23 mouse cellular contexts compared by ENCODE assay signal in genomic region chr6:47793284-47793683, GRCm38 (mm10). TPM values are rescaled to one million over a fixed set of nuclear protein-coding genes. Genes with fewer than 3 reads are reported as not detected.
DNase-seq lines count a peak whose midpoint lies in the region; ATAC-seq and TF ChIP-seq lines count a peak whose summit lies in the region.
"Had no signal": no experiment of that assay in that cellular context is flagged by ENCODE, and none has a peak within 500 bp of the region (broad histone marks: within the 10 kb centered on the region; RNA-seq: fewer than 3 reads in every experiment).

No protein-coding gene starts in this region.

- no peaks in the 10 kb centered on the region for H3K27me3 ChIP-seq in kidney, adult 2 months (replicated peaks; ENCODE audit: control insufficient read depth, insufficient read depth, low read length)
- H3K27me3 ChIP-seq in kidney, embryonic 15.5 days, result no peaks in the 10 kb centered on the region
- no peaks in the 10 kb centered on the region for H3K27me3 ChIP-seq in liver, adult 2 months (ENCODE audit: control insufficient read depth, insufficient read depth, low read length)
- H3K27me3 ChIP-seq in liver, postnatal 0 days (ENCODE audit: insufficient read depth, low read length), result no peaks in the 10 kb centered on the region
- H3K27me3 ChIP-seq in stomach, embryonic 15.5 days (replicated peaks), result no peaks in the 10 kb centered on the region
- H3K27me3 ChIP-seq: CH12.LX; hindbrain, embryonic 12.5 days; hindbrain, embryonic 15.5 days; Patski had no signal

- H3K79me2 ChIP-seq in liver, adult 2 months (ENCODE audit: control insufficient read depth, insufficient read depth, low read length), result no peaks in the 10 kb centered on the region

- peaks cover 7% of the 10 kb centered on the region; the same call in 1 of the 2 replicates for H3K36me3 ChIP-seq in kidney, adult 2 months (ENCODE audit: control insufficient read depth, insufficient read depth, low read length)
- peaks cover 38% of the 10 kb centered on the region for H3K36me3 ChIP-seq in kidney, embryonic 15.5 days
- H3K36me3 ChIP-seq in liver, adult 2 months (ENCODE audit: control insufficient read depth, insufficient read depth, low read length), result peaks cover 32% of the 10 kb centered on the region
- H3K36me3 ChIP-seq in liver, postnatal 0 days (replicated peaks; ENCODE audit: insufficient read depth, low read length), result peaks cover 25% of the 10 kb centered on the region
- H3K36me3 ChIP-seq in stomach, embryonic 15.5 days, result peaks cover 27% of the 10 kb centered on the region

- ATAC-seq in kidney, embryonic 15.5 days (replicated peaks; ENCODE audit: low FRiP score), result no peak
- ATAC-seq in liver, postnatal 0 days, result no peak
- no peak for ATAC-seq in stomach, embryonic 15.5 days (ENCODE audit: insufficient read depth, low FRiP score, low read depth)
- ATAC-seq: forebrain, embryonic 14.5 days; forebrain, postnatal 0 days; Patski had no signal

- H3K9me3 ChIP-seq in kidney, embryonic 15.5 days (replicated peaks), result no peaks in the 10 kb centered on the region
- no peaks in the 10 kb centered on the region for H3K9me3 ChIP-seq in liver, postnatal 0 days (ENCODE audit: low read length)
- no peaks in the 10 kb centered on the region for H3K9me3 ChIP-seq in stomach, embryonic 15.5 days
- H3K9me3 ChIP-seq: G1E; hindbrain, embryonic 12.5 days; hindbrain, embryonic 15.5 days had no signal

- H3K4me2 ChIP-seq in kidney, embryonic 15.5 days, result no peak overlapping the region
- no peak overlapping the region for H3K4me2 ChIP-seq in liver, postnatal 0 days (ENCODE audit: low read depth, low read length)
- no peak overlapping the region for H3K4me2 ChIP-seq in stomach, embryonic 15.5 days
- H3K4me2 ChIP-seq: heart, embryonic 11.5 days; hindbrain, embryonic 12.5 days; hindbrain, embryonic 15.5 days had no signal

- TF ChIP-seq CTCF in kidney, adult 2 months (conservative IDR thresholded peaks at IDR 0.05; ENCODE audit: insufficient read depth, insufficient read length, low read depth, low read length), result no peak
- TF ChIP-seq CTCF in liver, adult 2 months (IDR thresholded peaks at IDR 0.05; ENCODE audit: low read depth, low read length), result no peak
- no peak for TF ChIP-seq CTCF in liver, postnatal 0 days (IDR thresholded peaks at IDR 0.05; ENCODE audit: low read depth)

- no peak for TF ChIP-seq EP300 in liver, postnatal 0 days (IDR thresholded peaks at IDR 0.05; ENCODE audit: low read depth)

- H3K9ac ChIP-seq in kidney, embryonic 15.5 days, result no peak overlapping the region
- no peak overlapping the region for H3K9ac ChIP-seq in liver, adult 2 months (ENCODE audit: low read depth, low read length)
- H3K9ac ChIP-seq in liver, postnatal 0 days (replicated peaks), result no peak overlapping the region
- no peak overlapping the region for H3K9ac ChIP-seq in stomach, embryonic 15.5 days
- H3K9ac ChIP-seq: forebrain, postnatal 0 days; hindbrain, embryonic 12.5 days; hindbrain, embryonic 15.5 days had no signal

- no peak overlapping the region for H3K27ac ChIP-seq in kidney, adult 2 months (ENCODE audit: insufficient read depth, low read depth, low read length)
- H3K27ac ChIP-seq in kidney, embryonic 15.5 days, result no peak overlapping the region
- H3K27ac ChIP-seq in liver, adult 2 months (replicated peaks; ENCODE audit: insufficient read depth, low read depth, low read length), result 0 out of 2 replicates have a peak overlapping the region, but pooled peaks have one; percentile 29
- no peak overlapping the region for H3K27ac ChIP-seq in liver, postnatal 0 days (ENCODE audit: low read depth)
- H3K27ac ChIP-seq in stomach, embryonic 15.5 days, result peak overlapping the region; percentile 59
- H3K27ac ChIP-seq: hindbrain, embryonic 12.5 days; hindbrain, embryonic 15.5 days had no signal

- WGBS in kidney, adult 2 months, result 53% methylated on average over 5 of the region's 5 CpGs
- WGBS in kidney, embryonic 15.5 days, result 58% methylated on average over 5 of the region's 5 CpGs
- WGBS in liver, adult 2 months, result 26% methylated on average over 5 of the region's 5 CpGs
- 71% methylated on average over 5 of the region's 5 CpGs for WGBS in liver, postnatal 0 days (ENCODE audit: insufficient replicate concordance)
- WGBS in stomach, embryonic 15.5 days, result 34% methylated on average over 5 of the region's 5 CpGs

- TF ChIP-seq POLR2A in kidney, adult 2 months (IDR thresholded peaks at IDR 0.05; ENCODE audit: low read depth, low read length), result no peak
- TF ChIP-seq POLR2A in liver, adult 2 months (IDR thresholded peaks at IDR 0.05; ENCODE audit: extremely low read depth, insufficient read depth, low read length), result no peak

- DNase-seq in kidney, adult 2 months, result peak; percentile 25
- no peak for DNase-seq in liver, adult 2 months (ENCODE audit: extremely low read depth, low read depth, low spot score)
- no peak for DNase-seq in liver, postnatal 0 days
- peak; percentile 51 for DNase-seq in adipocyte (ENCODE audit: low spot score)
- no peak for DNase-seq in frontal cortex, postnatal 14 days (ENCODE audit: low spot score in 2 of 2)
- DNase-seq in c-Kit-positive CD71-positive TER-119-positive erythroid progenitor cells, embryonic 14.5 days (ENCODE audit: low spot score), result no peak
- DNase-seq: adrenal gland, adult 2 months; adrenal gland, postnatal 14 days; B cell, adult 2 months; cerebellum, adult 11-12 months; cerebellum, adult 8-10 months; cerebellum, postnatal 14 days; forebrain, postnatal 0 days; gastrocnemius, postnatal 25 days had no signal

- H3K4me1 ChIP-seq in kidney, adult 2 months (ENCODE audit: control insufficient read depth, insufficient read depth, low read length), result peaks cover 4% of the 10 kb centered on the region; the same call in 1 of the 2 replicates
- H3K4me1 ChIP-seq in kidney, embryonic 15.5 days, result peaks cover 6% of the 10 kb centered on the region
- H3K4me1 ChIP-seq in liver, adult 2 months (ENCODE audit: control insufficient read depth, insufficient read depth, low read length), result peaks cover 2% of the 10 kb centered on the region; the same call in 1 of the 2 replicates
- peaks cover 4% of the 10 kb centered on the region for H3K4me1 ChIP-seq in liver, postnatal 0 days (ENCODE audit: insufficient read depth)
- H3K4me1 ChIP-seq in stomach, embryonic 15.5 days, result 0 out of 2 replicates have a peak, but pooled peaks cover 7% of the 10 kb centered on the region

- no peak overlapping the region for H3K4me3 ChIP-seq in kidney, adult 2 months (ENCODE audit: insufficient read depth, low read depth, low read length)
- H3K4me3 ChIP-seq in kidney, embryonic 15.5 days (replicated peaks), result no peak overlapping the region
- H3K4me3 ChIP-seq in liver, adult 2 months (ENCODE audit: insufficient read depth, low read depth, low read length), result no peak overlapping the region
- H3K4me3 ChIP-seq in liver, postnatal 0 days (ENCODE audit: low read depth, low read length), result no peak overlapping the region
- no peak overlapping the region for H3K4me3 ChIP-seq in stomach, embryonic 15.5 days (replicated peaks)
- H3K4me3 ChIP-seq: hindbrain, embryonic 12.5 days; hindbrain, embryonic 15.5 days had no signal

RNA-seq across cellular contexts. Expression of gene Pdia4, which starts 19.9 kb away (rescaled TPM):
- 38.9 and 44.0 TPM in 2 replicates for polyA plus RNA-seq in kidney, adult 2 months (2012; rRNA removed)
- polyA plus RNA-seq in kidney, embryonic 15.5 days (2015; fragmentation: Nextera tagmentation; extraction: Ambion mirVana), result 353 TPM in 2 replicates
- 244 and 280 TPM in 2 replicates for total RNA-seq in liver, adult 2 months (2014; rRNA removed)
- 69.4 and 76.6 TPM in 2 replicates for polyA plus RNA-seq in liver, adult 2 months (2012; rRNA removed)
- 101 and 116 TPM in 2 replicates for polyA plus RNA-seq in liver, postnatal 0 days (2015; fragmentation: Nextera tagmentation; extraction: Ambion mirVana)
- polyA plus RNA-seq in stomach, embryonic 15.5 days (2015; fragmentation: Nextera tagmentation; extraction: Ambion mirVana), result 280 and 318 TPM in 2 replicates

RNA-seq across cellular contexts. Expression of gene Zfp786, which starts 37.4 kb away (rescaled TPM):
- polyA plus RNA-seq in kidney, adult 2 months (2012; rRNA removed), result 0.19 and 0.37 TPM in 2 replicates
- 3.7 and 4.1 TPM in 2 replicates for polyA plus RNA-seq in kidney, embryonic 15.5 days (2015; fragmentation: Nextera tagmentation; extraction: Ambion mirVana)
- total RNA-seq in liver, adult 2 months (2014; rRNA removed), result 0.07 and 0.28 TPM in 2 replicates
- 0.12 and 0.27 TPM in 2 replicates for polyA plus RNA-seq in liver, adult 2 months (2012; rRNA removed)
- polyA plus RNA-seq in liver, postnatal 0 days (2015; fragmentation: Nextera tagmentation; extraction: Ambion mirVana), result 0.28 and 0.51 TPM in 2 replicates
- 3.2 and 3.5 TPM in 2 replicates for polyA plus RNA-seq in stomach, embryonic 15.5 days (2015; fragmentation: Nextera tagmentation; extraction: Ambion mirVana)

RNA-seq across cellular contexts. Expression of gene Zfp398, which starts 42.2 kb away (rescaled TPM):
- 7.2 and 9.0 TPM in 2 replicates for polyA plus RNA-seq in kidney, adult 2 months (2012; rRNA removed)
- polyA plus RNA-seq in kidney, embryonic 15.5 days (2015; fragmentation: Nextera tagmentation; extraction: Ambion mirVana), result 9.5 and 10.1 TPM in 2 replicates
- total RNA-seq in liver, adult 2 months (2014; rRNA removed), result 4.0 and 4.6 TPM in 2 replicates
- polyA plus RNA-seq in liver, adult 2 months (2012; rRNA removed), result 3.3 and 4.5 TPM in 2 replicates
- 1.4 and 1.6 TPM in 2 replicates for polyA plus RNA-seq in liver, postnatal 0 days (2015; fragmentation: Nextera tagmentation; extraction: Ambion mirVana)
- polyA plus RNA-seq in stomach, embryonic 15.5 days (2015; fragmentation: Nextera tagmentation; extraction: Ambion mirVana), result 9.0 and 9.2 TPM in 2 replicates

Comparison
In these comparisons a context has a peak if more than half of its experiments do, and no peak if none do; other contexts are left out.
1. H3K27ac ChIP-seq: peak in liver, adult 2 months (single experiment) and stomach, embryonic 15.5 days (single experiment); none in kidney, adult 2 months (single experiment), kidney, embryonic 15.5 days (single experiment) and liver, postnatal 0 days (single experiment).
2. DNase-seq: peak in kidney, adult 2 months (single experiment) and adipocyte (single experiment); none in liver, adult 2 months (single experiment), liver, postnatal 0 days (single experiment), frontal cortex, postnatal 14 days (0 of 2) and c-Kit-positive CD71-positive TER-119-positive erythroid progenitor cells, embryonic 14.5 days (single experiment).